ENCODE assay signal across 12 mouse cellular contexts in the genomic region with DNA sequence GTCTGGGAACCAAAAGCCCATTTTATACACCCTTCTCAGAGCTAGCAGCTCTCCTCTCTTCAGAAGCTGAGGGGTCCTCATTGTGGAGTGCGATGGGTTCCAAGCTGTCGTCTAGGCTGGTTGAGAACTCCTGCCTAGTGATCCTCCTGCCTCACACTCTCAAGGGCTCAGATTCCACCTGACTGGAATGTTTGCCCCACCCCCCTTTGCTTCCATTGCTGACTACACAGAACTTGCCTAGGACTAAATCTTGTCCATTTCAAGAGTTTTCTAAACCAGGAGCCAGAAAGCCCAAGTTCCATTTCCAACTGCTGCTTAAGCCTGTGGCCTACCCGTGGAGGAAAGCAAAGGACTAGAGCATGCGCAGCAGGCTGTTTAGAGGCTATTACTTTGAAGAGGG. TPM values are rescaled to one million over a fixed set of nuclear protein-coding genes. Genes with fewer than 3 reads are reported as not detected.
DNase-seq lines count a peak whose midpoint lies in the region; ATAC-seq and TF ChIP-seq lines count a peak whose summit lies in the region.
"Had no signal": no experiment of that assay in that cellular context is flagged by ENCODE, and none has a peak within 500 bp of the region (broad histone marks: within the 10 kb centered on the region; RNA-seq: fewer than 3 reads in every experiment).

No protein-coding gene starts in this region.

- no peak for DNase-seq in embryonic facial prominence, embryonic 10.5 days (ENCODE audit: low spot score)
- peak; percentile 38 for DNase-seq in lung, embryonic 14.5 days
- DNase-seq in lung, adult 18-20 months: no peak
- no peak for DNase-seq in layer of hippocampus, adult 11-12 months (ENCODE audit: low spot score)
- DNase-seq in thymus, postnatal 4 days: no peak
- DNase-seq: adrenal gland, adult 8-10 months; heart, adult 18-20 months; kidney, postnatal 14 days; lung, postnatal 4 days had no signal

- H3K4me3 ChIP-seq in embryonic facial prominence, embryonic 12.5 days: no peak overlapping the region
- no peak overlapping the region for H3K4me3 ChIP-seq in embryonic facial prominence, embryonic 10.5 days
- no peak overlapping the region for H3K4me3 ChIP-seq in lung, embryonic 14.5 days (ENCODE audit: low read depth, low read length)
- H3K4me3 ChIP-seq in hindbrain, embryonic 16.5 days (ENCODE audit: low read length): no peak overlapping the region
- H3K4me3 ChIP-seq in olfactory bulb, adult 2 months (ENCODE audit: insufficient read depth, low read depth, low read length): no peak overlapping the region

- no peaks in the 10 kb centered on the region for H3K9me3 ChIP-seq in embryonic facial prominence, embryonic 12.5 days
- H3K9me3 ChIP-seq in embryonic facial prominence, embryonic 10.5 days: no peaks in the 10 kb centered on the region
- no peaks in the 10 kb centered on the region for H3K9me3 ChIP-seq in lung, embryonic 14.5 days (ENCODE audit: low read depth, low read length)
- H3K9me3 ChIP-seq in hindbrain, embryonic 16.5 days (ENCODE audit: control insufficient read depth, low read length): no peaks in the 10 kb centered on the region

- no peak for TF ChIP-seq CTCF in lung, embryonic 14.5 days (IDR thresholded peaks at IDR 0.05; ENCODE audit: low read depth)
- no peak for TF ChIP-seq CTCF in olfactory bulb, adult 2 months (IDR thresholded peaks at IDR 0.05; ENCODE audit: insufficient read depth, low read depth, low read length)

- H3K27me3 ChIP-seq in embryonic facial prominence, embryonic 12.5 days: no peaks in the 10 kb centered on the region
- no peaks in the 10 kb centered on the region for H3K27me3 ChIP-seq in embryonic facial prominence, embryonic 10.5 days (replicated peaks; ENCODE audit: low read depth, poor library complexity, severe bottlenecking)
- no peaks in the 10 kb centered on the region for H3K27me3 ChIP-seq in lung, embryonic 14.5 days (ENCODE audit: insufficient read depth, low read length)
- H3K27me3 ChIP-seq in hindbrain, embryonic 16.5 days (replicated peaks; ENCODE audit: control insufficient read depth, insufficient read depth, low read length): no peaks in the 10 kb centered on the region

- no peak overlapping the region for H3K4me2 ChIP-seq in embryonic facial prominence, embryonic 12.5 days (replicated peaks)
- H3K4me2 ChIP-seq in lung, embryonic 14.5 days: no peak overlapping the region
- no peak overlapping the region for H3K4me2 ChIP-seq in hindbrain, embryonic 16.5 days (ENCODE audit: low read length)

- peaks cover 65% of the 10 kb centered on the region for H3K36me3 ChIP-seq in embryonic facial prominence, embryonic 12.5 days
- peaks cover 84% of the 10 kb centered on the region for H3K36me3 ChIP-seq in embryonic facial prominence, embryonic 10.5 days (replicated peaks)
- H3K36me3 ChIP-seq in lung, embryonic 14.5 days (ENCODE audit: insufficient read depth): peaks cover 70% of the 10 kb centered on the region
- H3K36me3 ChIP-seq in hindbrain, embryonic 16.5 days (ENCODE audit: control insufficient read depth, insufficient read depth, low read length): no peaks in the 10 kb centered on the region

- no peak overlapping the region for H3K9ac ChIP-seq in embryonic facial prominence, embryonic 12.5 days
- H3K9ac ChIP-seq in lung, embryonic 14.5 days: no peak overlapping the region
- no peak overlapping the region for H3K9ac ChIP-seq in hindbrain, embryonic 16.5 days (ENCODE audit: low read depth, low read length)

- H3K4me1 ChIP-seq in embryonic facial prominence, embryonic 12.5 days: no peaks in the 10 kb centered on the region
- H3K4me1 ChIP-seq in embryonic facial prominence, embryonic 10.5 days: no peaks in the 10 kb centered on the region
- no peaks in the 10 kb centered on the region for H3K4me1 ChIP-seq in lung, embryonic 14.5 days (ENCODE audit: insufficient read depth)
- H3K4me1 ChIP-seq in hindbrain, embryonic 16.5 days (ENCODE audit: control insufficient read depth, insufficient read depth, low read depth, low read length): no peaks in the 10 kb centered on the region; the same call in 1 of the 2 replicates
- H3K4me1 ChIP-seq in olfactory bulb, adult 2 months (ENCODE audit: control insufficient read depth, insufficient read depth, low read length): peaks cover 20% of the 10 kb centered on the region

- TF ChIP-seq POLR2A in olfactory bulb, adult 2 months (IDR thresholded peaks at IDR 0.05; ENCODE audit: insufficient read depth, low read depth, low read length): no peak

- peak overlapping the region; percentile 8; the same call in 1 of the 2 replicates for H3K27ac ChIP-seq in embryonic facial prominence, embryonic 12.5 days
- no peak overlapping the region for H3K27ac ChIP-seq in embryonic facial prominence, embryonic 10.5 days (replicated peaks)
- H3K27ac ChIP-seq in lung, embryonic 14.5 days (ENCODE audit: low read depth): peak overlapping the region; percentile 44; the same call in 1 of the 2 replicates
- no peak overlapping the region; the same call in 1 of the 2 replicates for H3K27ac ChIP-seq in hindbrain, embryonic 16.5 days (ENCODE audit: low read depth, low read length)
- H3K27ac ChIP-seq in olfactory bulb, adult 2 months (ENCODE audit: insufficient read depth, low read depth, low read length): peak overlapping the region; percentile 58

- no peak for ATAC-seq in embryonic facial prominence, embryonic 12.5 days (ENCODE audit: insufficient number of reproducible peaks, insufficient read depth, low FRiP score, low TSS enrichment)
- ATAC-seq in lung, embryonic 14.5 days (ENCODE audit: insufficient read depth): 0 out of 2 replicates have a peak, but pooled peaks have one; percentile 33
- ATAC-seq in hindbrain, embryonic 16.5 days: 0 out of 2 replicates have a peak, but pooled peaks have one; percentile 7

- 77% methylated on average over 4 of the region's 4 CpGs for WGBS in embryonic facial prominence, embryonic 12.5 days
- WGBS in embryonic facial prominence, embryonic 10.5 days: 77% methylated on average over 4 of the region's 4 CpGs
- 63% methylated on average over 4 of the region's 4 CpGs for WGBS in lung, embryonic 14.5 days
- WGBS in hindbrain, embryonic 16.5 days: 80% methylated on average over 4 of the region's 4 CpGs
- WGBS in olfactory bulb, adult 2 months: 74% methylated on average over 4 of the region's 4 CpGs

RNA-seq across cellular contexts. Expression of gene Cdk1, which starts 17.1 kb away (rescaled TPM):
- 372 and 387 TPM in 2 replicates for polyA plus RNA-seq in embryonic facial prominence, embryonic 12.5 days (2016; fragmentation: Nextera tagmentation; extraction: Ambion mirVana)
- 534 and 541 TPM in 2 replicates for polyA plus RNA-seq in embryonic facial prominence, embryonic 10.5 days (2016; fragmentation: Nextera tagmentation; extraction: Ambion mirVana)
- 684 and 700 TPM in 2 replicates for polyA plus RNA-seq in lung, embryonic 14.5 days (2014; fragmentation: Nextera tagmentation; extraction: Ambion mirVana)
- 82.9 and 89.3 TPM in 2 replicates for polyA plus RNA-seq in hindbrain, embryonic 16.5 days (2015; fragmentation: Nextera tagmentation; extraction: Ambion mirVana)
- polyA plus RNA-seq in olfactory bulb, adult 2 months (2012; ENCODE audit: insufficient read depth, insufficient read length, low replicate concordance, missing spikeins): not detected in 2 replicates

Comparison
In these comparisons a context has a peak if more than half of its experiments do, and no peak if none do; other contexts are left out.
1. H3K27ac ChIP-seq: peak in embryonic facial prominence, embryonic 12.5 days (single experiment), lung, embryonic 14.5 days (single experiment) and olfactory bulb, adult 2 months (single experiment); none in embryonic facial prominence, embryonic 10.5 days (single experiment) and hindbrain, embryonic 16.5 days (single experiment).